8 mouse cellular contexts compared by ENCODE assay signal in the genomic region with DNA sequence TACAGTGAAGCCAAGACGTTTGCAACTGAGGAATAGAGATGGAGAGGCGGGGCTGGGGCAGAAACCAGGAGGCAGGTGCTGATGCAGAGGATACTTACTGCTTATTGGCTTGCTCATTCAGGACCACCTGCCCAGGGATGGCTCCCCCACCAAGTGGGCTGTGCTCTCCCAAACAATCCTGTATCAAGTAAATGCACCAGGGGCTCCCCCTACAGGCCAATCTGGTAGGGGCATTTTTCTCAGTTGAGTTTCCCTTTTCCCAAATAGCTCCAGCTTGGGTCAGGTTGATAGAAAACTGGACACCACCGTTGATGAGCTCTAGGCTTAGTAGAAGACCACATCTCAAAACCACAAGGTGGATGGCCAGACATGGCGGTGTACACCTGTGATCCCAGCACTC.
DNase-seq lines count a peak whose midpoint lies in the region; ATAC-seq and TF ChIP-seq lines count a peak whose summit lies in the region.

No protein-coding gene starts in this region.

- no peak overlapping the region for H3K4me3 ChIP-seq in hindbrain, embryonic 10.5 days
- H3K4me3 ChIP-seq in hindbrain, embryonic 13.5 days = no peak overlapping the region
- H3K4me3 ChIP-seq in midbrain, embryonic 14.5 days (replicated peaks; ENCODE audit: low read depth, low read length) = no peak overlapping the region
- no peak overlapping the region for H3K4me3 ChIP-seq in midbrain, embryonic 15.5 days
- no peak overlapping the region for H3K4me3 ChIP-seq in stomach, postnatal 0 days (ENCODE audit: low read depth, low read length)

- H3K36me3 ChIP-seq in hindbrain, embryonic 10.5 days = no peaks in the 10 kb centered on the region
- no peaks in the 10 kb centered on the region for H3K36me3 ChIP-seq in hindbrain, embryonic 13.5 days
- no peaks in the 10 kb centered on the region for H3K36me3 ChIP-seq in midbrain, embryonic 14.5 days (ENCODE audit: control insufficient read depth, insufficient read depth, low read length)
- H3K36me3 ChIP-seq in midbrain, embryonic 15.5 days (replicated peaks) = no peaks in the 10 kb centered on the region
- no peaks in the 10 kb centered on the region for H3K36me3 ChIP-seq in stomach, postnatal 0 days (ENCODE audit: control insufficient read depth, insufficient read depth, low read length)

- H3K4me1 ChIP-seq in hindbrain, embryonic 10.5 days (replicated peaks) = peaks cover 26% of the 10 kb centered on the region
- H3K4me1 ChIP-seq in hindbrain, embryonic 13.5 days (replicated peaks) = peaks cover 16% of the 10 kb centered on the region
- peaks cover 3% of the 10 kb centered on the region; the same call in 1 of the 2 replicates for H3K4me1 ChIP-seq in midbrain, embryonic 14.5 days (ENCODE audit: control insufficient read depth, insufficient read depth, low read length)
- H3K4me1 ChIP-seq in midbrain, embryonic 15.5 days = peaks cover 13% of the 10 kb centered on the region; the same call in 1 of the 2 replicates
- H3K4me1 ChIP-seq in stomach, postnatal 0 days (replicated peaks; ENCODE audit: control insufficient read depth, insufficient read depth) = 0 out of 2 replicates have a peak, but pooled peaks cover 2% of the 10 kb centered on the region

- H3K9me3 ChIP-seq in hindbrain, embryonic 10.5 days = no peaks in the 10 kb centered on the region
- H3K9me3 ChIP-seq in hindbrain, embryonic 13.5 days = no peaks in the 10 kb centered on the region
- H3K9me3 ChIP-seq in midbrain, embryonic 14.5 days (ENCODE audit: control insufficient read depth, low read length) = no peaks in the 10 kb centered on the region
- H3K9me3 ChIP-seq in midbrain, embryonic 15.5 days = no peaks in the 10 kb centered on the region
- H3K9me3 ChIP-seq in stomach, postnatal 0 days (ENCODE audit: control insufficient read depth, low read length) = no peaks in the 10 kb centered on the region

- TF ChIP-seq CTCF in stomach, postnatal 0 days (IDR thresholded peaks at IDR 0.05; ENCODE audit: low read depth) = peak; percentile 65

- TF ChIP-seq EP300 in stomach, postnatal 0 days (optimal IDR thresholded peaks at IDR 0.05) = no peak

- H3K4me2 ChIP-seq in hindbrain, embryonic 13.5 days = no peak overlapping the region
- no peak overlapping the region for H3K4me2 ChIP-seq in midbrain, embryonic 14.5 days (ENCODE audit: low read length)
- no peak overlapping the region for H3K4me2 ChIP-seq in midbrain, embryonic 15.5 days
- H3K4me2 ChIP-seq in stomach, postnatal 0 days (replicated peaks; ENCODE audit: low read depth) = no peak overlapping the region

- peaks cover 36% of the 10 kb centered on the region for H3K27me3 ChIP-seq in hindbrain, embryonic 10.5 days (ENCODE audit: insufficient read depth, poor library complexity, severe bottlenecking)
- H3K27me3 ChIP-seq in hindbrain, embryonic 13.5 days = peaks cover 23% of the 10 kb centered on the region
- H3K27me3 ChIP-seq in midbrain, embryonic 14.5 days (ENCODE audit: control insufficient read depth, insufficient read depth, low read length) = no peaks in the 10 kb centered on the region
- no peaks in the 10 kb centered on the region for H3K27me3 ChIP-seq in midbrain, embryonic 15.5 days (replicated peaks)
- H3K27me3 ChIP-seq in stomach, postnatal 0 days (ENCODE audit: control insufficient read depth, insufficient read depth, low read length) = no peaks in the 10 kb centered on the region

- no peak for ATAC-seq in hindbrain, embryonic 13.5 days (ENCODE audit: low FRiP score)
- no peak for ATAC-seq in midbrain, embryonic 14.5 days (ENCODE audit: low FRiP score, low TSS enrichment)
- no peak for ATAC-seq in midbrain, embryonic 15.5 days (replicated peaks)
- ATAC-seq in stomach, postnatal 0 days (ENCODE audit: low FRiP score, low TSS enrichment) = no peak

- H3K27ac ChIP-seq in hindbrain, embryonic 10.5 days = peak overlapping the region; percentile 1; the same call in 1 of the 2 replicates
- no peak overlapping the region for H3K27ac ChIP-seq in hindbrain, embryonic 13.5 days
- H3K27ac ChIP-seq in midbrain, embryonic 14.5 days (replicated peaks; ENCODE audit: low read depth, low read length) = no peak overlapping the region
- no peak overlapping the region for H3K27ac ChIP-seq in midbrain, embryonic 15.5 days
- no peak overlapping the region for H3K27ac ChIP-seq in stomach, postnatal 0 days (replicated peaks)

- 56% methylated on average over 4 of the region's 4 CpGs for WGBS in hindbrain, embryonic 10.5 days
- 61% methylated on average over 4 of the region's 4 CpGs for WGBS in hindbrain, embryonic 13.5 days
- WGBS in midbrain, embryonic 14.5 days = 53% methylated on average over 4 of the region's 4 CpGs
- 59% methylated on average over 4 of the region's 4 CpGs for WGBS in midbrain, embryonic 15.5 days
- 67% methylated on average over 4 of the region's 4 CpGs for WGBS in stomach, postnatal 0 days

- peak; percentile 63 for DNase-seq in hindbrain, embryonic 10.5 days (ENCODE audit: low spot score)
- peak; percentile 43 for DNase-seq in midbrain, embryonic 14.5 days
- peak; percentile 80 for DNase-seq in embryo, embryonic 10.5 days (ENCODE audit: low spot score)
- DNase-seq in stomach, postnatal 0 days (ENCODE audit: low spot score) = peak; percentile 34
- DNase-seq in cerebellum, adult 9-11 months = no peak
- DNase-seq in urinary bladder, adult 2 months (ENCODE audit: low spot score) = no peak

- H3K9ac ChIP-seq in hindbrain, embryonic 13.5 days = no peak overlapping the region
- H3K9ac ChIP-seq in midbrain, embryonic 14.5 days (replicated peaks; ENCODE audit: low read length) = no peak overlapping the region
- H3K9ac ChIP-seq in midbrain, embryonic 15.5 days = no peak overlapping the region
- no peak overlapping the region for H3K9ac ChIP-seq in stomach, postnatal 0 days (ENCODE audit: low read length)

Comparison
In these comparisons a context has a peak if more than half of its experiments do, and no peak if none do; other contexts are left out.
1. DNase-seq: peak in hindbrain, embryonic 10.5 days (single experiment), midbrain, embryonic 14.5 days (single experiment), embryo, embryonic 10.5 days (single experiment) and stomach, postnatal 0 days (single experiment); none in cerebellum, adult 9-11 months (single experiment) and urinary bladder, adult 2 months (single experiment).